Mouse (Mus musculus): Measurements from ENCODE around the gene Unkl. TPM values are rescaled to one million over a fixed set of nuclear protein-coding genes. Genes with fewer than 3 reads are reported as not detected.

Unkl gene
- polyA plus RNA-seq (2017; shearing (Covaris generic)), result 44.1 TPM

GRCm38 (mm10) chr17:25188150-25189031, at the start of gene Unkl:
TSS of gene Unkl (plus strand) at chr17:25188397.

GRCm38 (mm10) chr17:25162161-25162560, 26.0 kb upstream of the Unkl start, which contains the start of gene Ccdc154:
TSS of gene Ccdc154 (plus strand) at chr17:25162461.

DNA sequence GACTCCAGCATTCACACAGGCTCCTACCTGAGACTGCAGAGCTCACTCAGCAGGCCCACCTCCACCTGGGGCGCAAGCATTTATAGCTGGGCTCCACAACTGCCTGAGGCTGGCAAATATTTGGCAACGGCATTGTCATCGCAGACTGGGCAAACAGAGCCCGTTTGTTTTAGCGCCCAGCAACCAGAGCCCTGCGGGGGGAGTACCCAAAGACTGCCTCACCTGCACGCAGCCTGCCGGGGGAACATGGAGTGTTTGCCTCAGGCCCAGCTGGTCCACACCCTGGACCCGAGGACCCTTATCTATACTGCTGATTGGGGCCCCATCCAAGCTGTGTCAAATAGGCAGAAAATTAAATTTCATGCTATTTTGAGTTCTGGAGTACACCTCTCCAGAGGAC, 12.8 kb upstream of the Unkl start, which contains the start of gene Gm38655:
Gene Gm38655, minus strand, starts transcription at position 61 of the 400 bp plus-strand sequence.

DNA sequence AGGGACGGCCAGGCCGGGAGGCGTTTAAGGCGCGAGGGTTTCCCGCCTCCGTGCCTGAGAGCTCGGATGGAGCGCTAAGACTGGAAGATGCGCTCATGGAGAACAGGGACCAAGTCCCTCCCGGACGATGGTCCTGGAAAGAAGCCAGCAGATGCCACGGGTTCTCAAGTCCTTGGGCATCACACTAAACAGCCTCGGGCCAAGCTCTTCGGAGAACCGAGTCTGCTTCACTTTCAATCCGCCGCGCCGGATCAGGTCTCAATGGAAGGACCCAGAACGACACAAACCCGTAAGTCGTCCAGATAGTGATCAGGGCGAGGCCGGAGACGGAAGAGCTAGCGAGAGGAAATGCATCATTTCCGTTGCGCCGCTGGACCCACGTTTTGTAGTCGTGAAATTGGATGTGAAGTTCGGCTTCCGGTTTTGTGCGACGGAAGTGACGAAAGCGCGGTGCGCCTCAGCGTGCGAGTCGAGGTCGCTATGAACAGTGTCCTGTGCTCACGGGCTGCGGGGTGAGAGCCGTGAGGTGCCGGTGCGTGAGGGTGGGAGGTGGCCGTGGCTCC, 4.0 kb upstream of the Unkl start, which contains the start of gene BC003965:
Gene BC003965, plus strand, starts transcription at position 426 of the 563 bp plus-strand sequence.

GRCm38 (mm10) chr17:25239695-25240636, 51.8 kb downstream of the Unkl start, which contains the start of the genes Gnptg and Tsr3:
TSS of gene Gnptg (minus strand) at chr17:25240124.
TSS of gene Tsr3 (plus strand) at chr17:25240170.

DNA sequence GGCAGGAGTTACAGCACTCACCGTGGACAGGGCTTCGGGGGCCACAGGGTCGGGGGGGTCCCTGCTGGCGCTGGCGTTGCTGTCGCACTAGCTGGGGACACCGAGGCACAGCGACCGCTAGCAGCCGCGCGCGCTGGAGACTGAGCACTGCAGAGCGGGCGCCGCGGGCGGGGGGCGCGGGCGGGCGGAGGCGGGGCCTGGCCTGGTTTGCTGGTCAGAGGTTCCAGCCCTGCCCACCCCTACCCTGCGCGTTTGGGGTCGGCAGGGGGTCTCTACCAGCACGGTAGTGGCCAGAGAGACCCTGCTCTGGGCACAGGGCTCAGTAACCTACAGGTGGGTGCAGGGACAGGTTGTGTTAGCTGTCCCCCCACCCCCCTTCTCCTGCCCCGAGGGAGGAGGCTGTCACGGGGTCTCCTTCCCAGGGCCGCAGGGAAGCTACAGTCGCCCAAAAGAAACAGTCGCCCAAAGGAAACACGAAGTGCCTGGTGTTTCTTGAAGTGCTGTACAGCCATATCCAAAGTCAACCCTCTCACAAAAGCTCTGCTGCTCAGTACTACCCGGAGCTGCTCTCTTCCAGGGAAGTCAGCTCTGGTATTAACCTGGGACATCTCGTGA, 68.0 kb downstream of the Unkl start, which contains the start of gene Baiap3:
Gene Baiap3, minus strand, starts transcription at position 225 of the 615 bp plus-strand sequence.

GRCm38 (mm10) chr17:25274571-25275346, 86.6 kb downstream of the Unkl start, which contains the start of gene Ube2i:
TSS of gene Ube2i (minus strand) at chr17:25274622.

Other genes with a start within 250 kb of the Unkl start
- 33.0 TPM for gene Jpt2, start 227.7 kb upstream of the Unkl start, polyA plus RNA-seq (2017; shearing (Covaris generic))
- 3.3 TPM for gene Cramp1l, start 172.6 kb upstream of the Unkl start, polyA plus RNA-seq (2017; shearing (Covaris generic))
- gene Ift140, start 172.3 kb upstream of the Unkl start, polyA plus RNA-seq (2017; shearing (Covaris generic)), result 26.0 TPM
- gene Tmem204, start 104.8 kb upstream of the Unkl start, polyA plus RNA-seq (2017; shearing (Covaris generic)), result 1.3 TPM
- 39.0 TPM for gene Telo2, start 72.4 kb upstream of the Unkl start, polyA plus RNA-seq (2017; shearing (Covaris generic))
- gene Ptx4, start 67.6 kb upstream of the Unkl start, polyA plus RNA-seq (2017; shearing (Covaris generic)), result not detected
- 49.9 TPM for gene Clcn7, start 55.0 kb upstream of the Unkl start, polyA plus RNA-seq (2017; shearing (Covaris generic))
- not detected for gene Ccdc154, start 25.9 kb upstream of the Unkl start, polyA plus RNA-seq (2017; shearing (Covaris generic))
- gene Gm38655, start 12.9 kb upstream of the Unkl start, polyA plus RNA-seq (2017; shearing (Covaris generic)), result not detected
- gene BC003965, start 3.8 kb upstream of the Unkl start, polyA plus RNA-seq (2017; shearing (Covaris generic)), result 32.7 TPM
- 106 TPM for gene Gnptg, start 51.7 kb downstream of the Unkl start, polyA plus RNA-seq (2017; shearing (Covaris generic))
- 34.7 TPM for gene Tsr3, start 51.8 kb downstream of the Unkl start, polyA plus RNA-seq (2017; shearing (Covaris generic))
- 30.7 TPM for gene Baiap3, start 68.0 kb downstream of the Unkl start, polyA plus RNA-seq (2017; shearing (Covaris generic))
- 541 TPM for gene Ube2i, start 86.2 kb downstream of the Unkl start, polyA plus RNA-seq (2017; shearing (Covaris generic))
- gene Prss34, start 110.0 kb downstream of the Unkl start, polyA plus RNA-seq (2017; shearing (Covaris generic)), result not detected
- not detected for gene Prss28, start 120.2 kb downstream of the Unkl start, polyA plus RNA-seq (2017; shearing (Covaris generic))
- not detected for gene Prss29, start 130.3 kb downstream of the Unkl start, polyA plus RNA-seq (2017; shearing (Covaris generic))
- not detected for gene Tpsab1, start 157.2 kb downstream of the Unkl start, polyA plus RNA-seq (2017; shearing (Covaris generic))
- gene Tpsb2, start 177.9 kb downstream of the Unkl start, polyA plus RNA-seq (2017; shearing (Covaris generic)), result not detected
- not detected for gene Tpsg1, start 180.9 kb downstream of the Unkl start, polyA plus RNA-seq (2017; shearing (Covaris generic))
- gene Cacna1h, start 245.4 kb downstream of the Unkl start, polyA plus RNA-seq (2017; shearing (Covaris generic)), result not detected